Mouse (Mus musculus): ENCODE measurements around the gene Mbd6.
A peak's percentile ranks its signal among the peaks of the same experiment; 100 is the strongest.
"Not testable (repeated sequence)": the region's sequence is repeated elsewhere in the genome, so short reads cannot be mapped to it uniquely, and the experiment has no call there.

Mbd6 gene

GRCm38 (mm10) chr10:127288800-127289572 is at the start of gene Mbd6:
TSS of gene Mbd6 (minus strand) at chr10:127289018.
- peak; percentile 92 to 93 for DNase-seq (ENCODE audit: low spot score in 2 of 2)

GRCm38 (mm10) chr10:127337536-127338099 is 48.8 kb upstream of the Mbd6 start:
- no peak for DNase-seq (ENCODE audit: low spot score in 2 of 2)

GRCm38 (mm10) chr10:127336952-127337351 is 48.1 kb upstream of the Mbd6 start:
- no peak for DNase-seq (ENCODE audit: low spot score in 2 of 2)

- no peak for DNase-seq (ENCODE audit: low spot score in 2 of 2)
Measured at GRCm38 (mm10) chr10:127335271-127335670, 46.5 kb upstream of the Mbd6 start.

GRCm38 (mm10) chr10:127333152-127333551 is 44.3 kb upstream of the Mbd6 start:
- DNase-seq (ENCODE audit: low spot score in 2 of 2) = no peak

- DNase-seq (ENCODE audit: low spot score in 2 of 2) = no peak
Measured at GRCm38 (mm10) chr10:127332211-127332874, 43.5 kb upstream of the Mbd6 start.

- DNase-seq (ENCODE audit: low spot score in 2 of 2) = no peak
Measured at GRCm38 (mm10) chr10:127330212-127330611, 41.4 kb upstream of the Mbd6 start.

- DNase-seq (ENCODE audit: low spot score in 2 of 2) = no peak
Measured at GRCm38 (mm10) chr10:127327461-127328145, 38.8 kb upstream of the Mbd6 start.

GRCm38 (mm10) chr10:127326828-127327227 is 38.0 kb upstream of the Mbd6 start:
- DNase-seq (ENCODE audit: low spot score in 2 of 2) = peak in 1 of 2 experiments; percentile 28

- DNase-seq (ENCODE audit: low spot score in 2 of 2) = peak in 1 of 2 experiments; percentile 18
Measured at GRCm38 (mm10) chr10:127326017-127326801, 37.4 kb upstream of the Mbd6 start.

GRCm38 (mm10) chr10:127325454-127326016 is 36.7 kb upstream of the Mbd6 start:
- DNase-seq (ENCODE audit: low spot score in 2 of 2) = no peak

GRCm38 (mm10) chr10:127324495-127324894 is 35.7 kb upstream of the Mbd6 start:
- peak in 1 of 2 experiments; percentile 25 for DNase-seq (ENCODE audit: low spot score in 2 of 2)

GRCm38 (mm10) chr10:127323131-127323855 is 34.5 kb upstream of the Mbd6 start:
- DNase-seq (ENCODE audit: low spot score in 2 of 2) = no peak

GRCm38 (mm10) chr10:127322669-127323068 is 33.9 kb upstream of the Mbd6 start:
- DNase-seq (ENCODE audit: low spot score in 2 of 2) = no peak

GRCm38 (mm10) chr10:127322178-127322577 is 33.4 kb upstream of the Mbd6 start:
- DNase-seq (ENCODE audit: low spot score in 2 of 2) = no peak

- no peak for DNase-seq (ENCODE audit: low spot score in 2 of 2)
Measured at GRCm38 (mm10) chr10:127321621-127322020, 32.8 kb upstream of the Mbd6 start, which contains the start of gene Arhgap9. TSS of gene Arhgap9 (plus strand) at chr10:127321964.

- no peak for DNase-seq (ENCODE audit: low spot score in 2 of 2)
Measured at GRCm38 (mm10) chr10:127319969-127320368, 31.2 kb upstream of the Mbd6 start.

GRCm38 (mm10) chr10:127318009-127318408 is 29.2 kb upstream of the Mbd6 start:
- no peak for DNase-seq (ENCODE audit: low spot score in 2 of 2)

GRCm38 (mm10) chr10:127317277-127317676 is 28.5 kb upstream of the Mbd6 start:
- no peak for DNase-seq (ENCODE audit: low spot score in 2 of 2)

GRCm38 (mm10) chr10:127314950-127315349 is 26.1 kb upstream of the Mbd6 start:
- DNase-seq (ENCODE audit: low spot score in 2 of 2) = not testable (repeated sequence)
